Mouse (Mus musculus): ENCODE data around the gene 1700021F05Rik.

DNA sequence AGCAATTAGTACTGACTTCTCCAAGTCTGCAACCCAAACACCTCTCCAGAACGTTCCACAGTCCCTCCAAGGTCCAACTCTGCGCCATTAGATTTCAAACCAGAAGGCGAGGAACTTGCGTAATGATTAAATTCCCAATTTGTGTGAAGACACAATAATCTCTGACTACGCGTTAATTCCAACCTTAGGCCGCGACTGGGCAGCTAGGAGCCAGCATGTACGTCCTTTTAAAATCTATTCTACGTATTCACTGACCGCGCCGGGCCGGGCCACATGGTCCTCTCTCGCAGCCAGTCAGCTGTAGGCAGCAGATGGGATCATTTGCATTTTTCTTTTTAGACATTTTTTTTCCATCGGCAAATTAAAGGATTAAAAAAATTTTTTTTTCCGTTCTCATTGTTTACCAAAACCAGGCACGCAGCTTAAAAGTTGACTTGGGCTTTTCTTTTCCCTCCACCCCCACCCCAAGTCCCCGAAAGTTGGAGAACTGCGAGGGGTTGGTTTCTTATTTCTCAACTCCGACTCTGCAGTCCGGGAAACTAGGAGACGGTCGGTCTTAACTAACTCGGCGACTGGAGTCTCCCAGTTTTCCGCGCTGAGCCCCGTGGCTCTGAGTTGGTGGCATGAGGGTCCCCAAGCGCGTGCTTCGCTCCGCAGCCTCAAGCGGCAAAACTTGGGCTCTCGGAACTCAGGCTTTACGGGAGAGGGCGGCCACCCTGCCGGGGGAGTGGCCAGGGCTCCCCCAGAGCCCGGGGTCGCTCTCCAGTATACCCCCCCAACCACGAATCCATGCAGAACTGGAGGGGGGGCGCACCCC, 62.7 kb downstream of the 1700021F05Rik start:
- TF ChIP-seq MAFK (IDR thresholded peaks at IDR 0.05; ENCODE audit: insufficient read depth, low read depth, low read length) (no peak), CHD2 (IDR thresholded peaks at IDR 0.05; ENCODE audit: low read depth, low read length) (no peak; the same call in 1 of the 2 replicates)
